Mouse (Mus musculus) ovary, postnatal 36 days (tissue): ENCODE data around the gene Gnptab.
"Not testable (repeated sequence)": the region's sequence is repeated elsewhere in the genome, so short reads cannot be mapped to it uniquely, and the experiment has no call there.

Experiments used
- DNase-seq: peaks from one replicate; pipeline ENCODE4 v3.0.0; 2022; ENCODE audit warnings: low spot score, mixed read lengths

The Gnptab gene

GRCm38 (mm10) chr10:88379013-88379885, at the start of gene Gnptab, which contains the start of gene Dram1:
TSS of gene Gnptab (plus strand) at chr10:88379132.
TSS of gene Dram1 (minus strand) at chr10:88379080.
- DNase-seq: peak; percentile 93

- DNase-seq: no peak
Observed at GRCm38 (mm10) chr10:88330695-88331094, 48.2 kb upstream of the Gnptab start.

GRCm38 (mm10) chr10:88340660-88341059, 38.3 kb upstream of the Gnptab start:
- DNase-seq: no peak

GRCm38 (mm10) chr10:88341368-88341767, 37.6 kb upstream of the Gnptab start:
- DNase-seq: no peak

- no peak for DNase-seq
Observed at GRCm38 (mm10) chr10:88345899-88346401, 33.0 kb upstream of the Gnptab start.

GRCm38 (mm10) chr10:88346454-88347245, 32.3 kb upstream of the Gnptab start:
- DNase-seq: no peak

- DNase-seq: no peak
Observed at GRCm38 (mm10) chr10:88349800-88350199, 29.1 kb upstream of the Gnptab start.

- DNase-seq: no peak
Observed at GRCm38 (mm10) chr10:88350687-88351086, 28.2 kb upstream of the Gnptab start.

GRCm38 (mm10) chr10:88351411-88352103, 27.4 kb upstream of the Gnptab start:
- DNase-seq: no peak

GRCm38 (mm10) chr10:88352549-88352948, 26.4 kb upstream of the Gnptab start:
- no peak for DNase-seq

- DNase-seq: no peak
Observed at GRCm38 (mm10) chr10:88354599-88354998, 24.3 kb upstream of the Gnptab start.

- no peak for DNase-seq
Observed at GRCm38 (mm10) chr10:88356114-88356982, 22.6 kb upstream of the Gnptab start.

- peak; percentile 74 for DNase-seq
Observed at GRCm38 (mm10) chr10:88356983-88357559, 21.9 kb upstream of the Gnptab start.

- DNase-seq: no peak
Observed at GRCm38 (mm10) chr10:88362218-88362617, 16.7 kb upstream of the Gnptab start.

GRCm38 (mm10) chr10:88364221-88364620, 14.7 kb upstream of the Gnptab start:
- DNase-seq: no peak

- DNase-seq: no peak
Observed at GRCm38 (mm10) chr10:88369233-88369632, 9.7 kb upstream of the Gnptab start.

- DNase-seq: peak; percentile 13
Observed at GRCm38 (mm10) chr10:88371793-88372192, 7.1 kb upstream of the Gnptab start.

GRCm38 (mm10) chr10:88372436-88372835, 6.5 kb upstream of the Gnptab start:
- no peak for DNase-seq

GRCm38 (mm10) chr10:88372945-88373344, 6.0 kb upstream of the Gnptab start:
- not testable (repeated sequence) for DNase-seq

- peak; percentile 9 for DNase-seq
Observed at GRCm38 (mm10) chr10:88374984-88375383, 3.9 kb upstream of the Gnptab start.

- DNase-seq: peak; percentile 80
Observed at GRCm38 (mm10) chr10:88376770-88377169, 2.2 kb upstream of the Gnptab start.
